Mouse (Mus musculus): ENCODE results near the gene Adgrd1.

Adgrd1 gene

GRCm38 (mm10) chr5:129096511-129096910 lies at the start of gene Adgrd1:
Adgrd1 (plus strand) TSS chr5:129096750.
- DNase-seq (ENCODE audit: inconsistent ontology term), result peak; percentile 23

- no peak for DNase-seq (ENCODE audit: inconsistent ontology term)
Measured at GRCm38 (mm10) chr5:129049372-129049771, 47.2 kb upstream of the Adgrd1 start.

GRCm38 (mm10) chr5:129051910-129052309 lies 44.6 kb upstream of the Adgrd1 start:
- no peak for DNase-seq (ENCODE audit: inconsistent ontology term)

- DNase-seq (ENCODE audit: inconsistent ontology term), result no peak
Measured at GRCm38 (mm10) chr5:129052636-129053355, 43.8 kb upstream of the Adgrd1 start.

GRCm38 (mm10) chr5:129054675-129055284 lies 41.8 kb upstream of the Adgrd1 start:
- DNase-seq (ENCODE audit: inconsistent ontology term), result no peak

- DNase-seq (ENCODE audit: inconsistent ontology term), result no peak
Measured at GRCm38 (mm10) chr5:129059116-129059515, 37.4 kb upstream of the Adgrd1 start.

- DNase-seq (ENCODE audit: inconsistent ontology term), result peak; percentile 48
Measured at GRCm38 (mm10) chr5:129061579-129061978, 35.0 kb upstream of the Adgrd1 start.

GRCm38 (mm10) chr5:129063037-129063791 lies 33.3 kb upstream of the Adgrd1 start:
- DNase-seq (ENCODE audit: inconsistent ontology term), result peak; percentile 56

GRCm38 (mm10) chr5:129063792-129064087 lies 32.8 kb upstream of the Adgrd1 start:
- DNase-seq (ENCODE audit: inconsistent ontology term), result no peak

- no peak for DNase-seq (ENCODE audit: inconsistent ontology term)
Measured at GRCm38 (mm10) chr5:129064186-129064585, 32.4 kb upstream of the Adgrd1 start.

GRCm38 (mm10) chr5:129065301-129065700 lies 31.2 kb upstream of the Adgrd1 start:
- no peak for DNase-seq (ENCODE audit: inconsistent ontology term)

GRCm38 (mm10) chr5:129065946-129066345 lies 30.6 kb upstream of the Adgrd1 start:
- DNase-seq (ENCODE audit: inconsistent ontology term), result no peak

GRCm38 (mm10) chr5:129066541-129067230 lies 29.9 kb upstream of the Adgrd1 start:
- no peak for DNase-seq (ENCODE audit: inconsistent ontology term)

- peak; percentile 27 for DNase-seq (ENCODE audit: inconsistent ontology term)
Measured at GRCm38 (mm10) chr5:129067231-129067834, 29.2 kb upstream of the Adgrd1 start.

- DNase-seq (ENCODE audit: inconsistent ontology term), result no peak
Measured at GRCm38 (mm10) chr5:129071761-129072280, 24.7 kb upstream of the Adgrd1 start.

GRCm38 (mm10) chr5:129073404-129073803 lies 23.1 kb upstream of the Adgrd1 start:
- DNase-seq (ENCODE audit: inconsistent ontology term), result no peak

- no peak for DNase-seq (ENCODE audit: inconsistent ontology term)
Measured at GRCm38 (mm10) chr5:129076098-129076497, 20.5 kb upstream of the Adgrd1 start.

GRCm38 (mm10) chr5:129077240-129077639 lies 19.3 kb upstream of the Adgrd1 start:
- DNase-seq (ENCODE audit: inconsistent ontology term), result no peak

- DNase-seq (ENCODE audit: inconsistent ontology term), result no peak
Measured at GRCm38 (mm10) chr5:129081521-129081920, 15.0 kb upstream of the Adgrd1 start.

- DNase-seq (ENCODE audit: inconsistent ontology term), result no peak
Measured at GRCm38 (mm10) chr5:129085153-129085552, 11.4 kb upstream of the Adgrd1 start.

- DNase-seq (ENCODE audit: inconsistent ontology term), result no peak
Measured at GRCm38 (mm10) chr5:129092345-129093065, 4.0 kb upstream of the Adgrd1 start.
